Mouse (Mus musculus) neural tube, embryonic 13.5 days (tissue): Measurements from ENCODE around the gene Numb. TPM values are rescaled to one million over a fixed set of nuclear protein-coding genes. Genes with fewer than 3 reads are reported as not detected.
"Not testable (repeated sequence)": the region's sequence is repeated elsewhere in the genome, so short reads cannot be mapped to it uniquely, and the experiment has no call there.

ENCODE experiments used
- ATAC-seq: fragments of 200-750 bp; cut with Nextera tagmentation; 2 replicates; pipeline ENCODE4 v1.8.0; 2017; ENCODE audit warnings: low read depth, mild to moderate bottlenecking, moderate TSS enrichment, moderate library complexity
- H3K27ac ChIP-seq: fragments of 300-500 bp; sonication (generic); replicated peaks from 2 replicates; pipeline ENCODE4 v1.5.1; 2015; ENCODE audit warnings: moderate library complexity, mild to moderate bottlenecking, inconsistent platforms
- H3K27me3 ChIP-seq: fragments of 300-500 bp; sonication (generic); 2 replicates; pipeline ENCODE4 v1.6.1; 2015; ENCODE audit warnings: mild to moderate bottlenecking, inconsistent platforms
- H3K36me3 ChIP-seq: fragments of 300-500 bp; sonication (generic); 2 replicates; pipeline ENCODE4 v1.6.1; 2015; ENCODE audit warnings: mild to moderate bottlenecking, inconsistent platforms
- H3K4me1 ChIP-seq: fragments of 300-500 bp; sonication (generic); replicated peaks from 2 replicates; pipeline ENCODE4 v1.6.1; 2015; ENCODE audit warnings: inconsistent platforms
- H3K4me2 ChIP-seq: fragments of 300-500 bp; sonication (generic); 2 replicates; pipeline ENCODE4 v1.6.1; 2015; ENCODE audit warnings: inconsistent platforms, mild to moderate bottlenecking, moderate library complexity
- H3K4me3 ChIP-seq: fragments of 300-500 bp; sonication (generic); 2 replicates; pipeline ENCODE4 v1.5.1; 2015; ENCODE audit warnings: mild to moderate bottlenecking, inconsistent platforms
- H3K9ac ChIP-seq: fragments of 300-500 bp; sonication (generic); 2 replicates; pipeline ENCODE4 v1.6.1; 2015; ENCODE audit warnings: moderate library complexity, mild to moderate bottlenecking, inconsistent platforms
- H3K9me3 ChIP-seq: fragments of 300-500 bp; sonication (generic); 2 replicates; pipeline ENCODE4 v1.6.1; 2016; ENCODE audit warnings: inconsistent platforms
- WGBS: fragments of 180-500 bp; shearing (Covaris S2); methylation state at CpG from one replicate; pipeline ENCODE4 v1.1.7; 2015; 5-methylcytosine and 5-hydroxymethylcytosine counted together
- polyA plus RNA-seq: library from polyadenylated mRNA; unstranded; fragments of >200 nt; fragmentation: Nextera tagmentation; extraction: Ambion mirVana; gene quantifications from 2 replicates; pipeline ENCODE4 v1.2.1, GENCODE M21; 2015

Gene Numb
- polyA plus RNA-seq, 1 experiment from 2014 or later: 21.6 TPM

- Histone ChIP-seq H3K4me3 (no peak overlapping the region), H3K27ac (no peak overlapping the region), H3K4me2 (no peak overlapping the region), H3K4me1 (no peaks in the 10 kb centered on the region), H3K9ac (no peak overlapping the region), H3K36me3 (no peaks in the 10 kb centered on the region), H3K9me3 (no peaks in the 10 kb centered on the region), H3K27me3 (no peaks in the 10 kb centered on the region)
- ATAC-seq: no peak
- WGBS: 77% methylated on average over 4 of the region's 4 CpGs
Observed at GRCm38 (mm10) chr12:83940031-83940430, 18.3 kb upstream of the Numb start.

GRCm38 (mm10) chr12:83939332-83939731, 17.6 kb upstream of the Numb start:
- Histone ChIP-seq H3K4me2 (no peak overlapping the region), H3K4me1 (no peaks in the 10 kb centered on the region), H3K27ac (no peak overlapping the region), H3K4me3 (no peak overlapping the region), H3K27me3 (no peaks in the 10 kb centered on the region), H3K9me3 (no peaks in the 10 kb centered on the region), H3K36me3 (no peaks in the 10 kb centered on the region), H3K9ac (no peak overlapping the region)
- ATAC-seq: no peak
- WGBS: 79% methylated on average over 2 of the region's 2 CpGs

GRCm38 (mm10) chr12:83938592-83938991, 16.9 kb upstream of the Numb start:
- not testable (repeated sequence) for H3K9ac ChIP-seq, H3K27ac ChIP-seq, ATAC-seq, H3K4me1 ChIP-seq, H3K4me3 ChIP-seq, H3K27me3 ChIP-seq, H3K9me3 ChIP-seq, H3K4me2 ChIP-seq, H3K36me3 ChIP-seq
- 56% methylated on average over 1 of the region's 1 CpGs for WGBS

GRCm38 (mm10) chr12:83937600-83937999, 15.9 kb upstream of the Numb start:
- Histone ChIP-seq H3K9me3 (no peaks in the 10 kb centered on the region), H3K4me3 (no peak overlapping the region), H3K36me3 (no peaks in the 10 kb centered on the region), H3K27me3 (no peaks in the 10 kb centered on the region), H3K9ac (no peak overlapping the region), H3K4me2 (no peak overlapping the region), H3K4me1 (no peaks in the 10 kb centered on the region), H3K27ac (no peak overlapping the region)
- 73% methylated on average over 10 of the region's 10 CpGs for WGBS
- ATAC-seq: no peak

- 47% methylated on average over 2 of the region's 2 CpGs for WGBS
- Histone ChIP-seq H3K4me1 (no peaks in the 10 kb centered on the region), H3K9ac (no peak overlapping the region), H3K9me3 (no peaks in the 10 kb centered on the region), H3K4me3 (no peak overlapping the region), H3K27ac (no peak overlapping the region), H3K4me2 (no peak overlapping the region), H3K27me3 (no peaks in the 10 kb centered on the region), H3K36me3 (no peaks in the 10 kb centered on the region)
- no peak for ATAC-seq
Observed at GRCm38 (mm10) chr12:83929186-83929804, 7.6 kb upstream of the Numb start.

- no peaks in the 10 kb centered on the region for H3K27me3 ChIP-seq
- no peak overlapping the region for H3K4me2 ChIP-seq
- H3K27ac ChIP-seq: no peak overlapping the region
- peaks cover 6% of the 10 kb centered on the region for H3K4me1 ChIP-seq
- H3K9ac ChIP-seq: no peak overlapping the region
- H3K36me3 ChIP-seq: no peaks in the 10 kb centered on the region
- WGBS: 90% methylated on average over 4 of the region's 4 CpGs
- ATAC-seq: no peak
- H3K9me3 ChIP-seq: no peaks in the 10 kb centered on the region
- H3K4me3 ChIP-seq: no peak overlapping the region
Observed at GRCm38 (mm10) chr12:83927747-83928146, 6.0 kb upstream of the Numb start.

GRCm38 (mm10) chr12:83926061-83926460, 4.3 kb upstream of the Numb start:
- Histone ChIP-seq H3K4me3 (no peak overlapping the region), H3K9ac (no peak overlapping the region), H3K9me3 (no peaks in the 10 kb centered on the region), H3K27me3 (no peaks in the 10 kb centered on the region), H3K36me3 (no peaks in the 10 kb centered on the region), H3K4me1 (peaks cover 10% of the 10 kb centered on the region), H3K4me2 (no peak overlapping the region), H3K27ac (no peak overlapping the region)
- whole genome bisulfite sequencing: 77% methylated on average over 2 of the region's 2 CpGs
- ATAC-seq: no peak

- no peak overlapping the region for H3K9ac ChIP-seq
- WGBS: 67% methylated on average over 7 of the region's 7 CpGs
- H3K4me3 ChIP-seq: no peak overlapping the region
- ATAC-seq: no peak
- H3K9me3 ChIP-seq: no peaks in the 10 kb centered on the region
- no peak overlapping the region for H3K4me2 ChIP-seq
- no peaks in the 10 kb centered on the region for H3K27me3 ChIP-seq
- H3K36me3 ChIP-seq: no peaks in the 10 kb centered on the region
- H3K27ac ChIP-seq: no peak overlapping the region
- peaks cover 18% of the 10 kb centered on the region for H3K4me1 ChIP-seq
Observed at GRCm38 (mm10) chr12:83925160-83925703, 3.5 kb upstream of the Numb start.

GRCm38 (mm10) chr12:83924332-83924731, 2.6 kb upstream of the Numb start:
- Histone ChIP-seq H3K9ac (no peak overlapping the region), H3K27me3 (no peaks in the 10 kb centered on the region), H3K4me1 (peaks cover 25% of the 10 kb centered on the region), H3K36me3 (no peaks in the 10 kb centered on the region), H3K4me2 (no peak overlapping the region), H3K4me3 (no peak overlapping the region), H3K27ac (no peak overlapping the region), H3K9me3 (no peaks in the 10 kb centered on the region)
- WGBS: 72% methylated on average over 3 of the region's 3 CpGs
- no peak for ATAC-seq

GRCm38 (mm10) chr12:83923486-83923859, 1.7 kb upstream of the Numb start:
- H3K9ac ChIP-seq: no peak overlapping the region
- H3K27ac ChIP-seq: no peak overlapping the region
- no peaks in the 10 kb centered on the region for H3K36me3 ChIP-seq
- ATAC-seq: no peak
- WGBS: 88% methylated on average over 1 of the region's 1 CpGs
- H3K4me2 ChIP-seq: no peak overlapping the region
- no peak overlapping the region for H3K4me3 ChIP-seq
- no peaks in the 10 kb centered on the region for H3K9me3 ChIP-seq
- peaks cover 27% of the 10 kb centered on the region for H3K4me1 ChIP-seq
- H3K27me3 ChIP-seq: no peaks in the 10 kb centered on the region

GRCm38 (mm10) chr12:83922724-83923485, 1.2 kb upstream of the Numb start:
- peak overlapping the region; percentile 57 for H3K4me2 ChIP-seq
- no peaks in the 10 kb centered on the region for H3K9me3 ChIP-seq
- peak overlapping the region; percentile 95 for H3K4me3 ChIP-seq
- peaks cover 27% of the 10 kb centered on the region for H3K4me1 ChIP-seq
- no peaks in the 10 kb centered on the region for H3K27me3 ChIP-seq
- 38% methylated on average over 8 of the region's 8 CpGs for WGBS
- H3K27ac ChIP-seq: peak overlapping the region; percentile 64; the same call in 1 of the 2 replicates
- peak overlapping the region; percentile 61 for H3K9ac ChIP-seq
- no peak for ATAC-seq
- no peaks in the 10 kb centered on the region for H3K36me3 ChIP-seq

GRCm38 (mm10) chr12:83920721-83921441, 853 bp downstream of the Numb start:
- peak overlapping the region; percentile 88 for H3K9ac ChIP-seq
- no peaks in the 10 kb centered on the region for H3K36me3 ChIP-seq
- H3K27ac ChIP-seq: peak overlapping the region; percentile 91
- no peaks in the 10 kb centered on the region for H3K9me3 ChIP-seq
- H3K4me1 ChIP-seq: peaks cover 27% of the 10 kb centered on the region
- H3K4me2 ChIP-seq: peak overlapping the region; percentile 93
- no peaks in the 10 kb centered on the region for H3K27me3 ChIP-seq
- no peak for ATAC-seq
- peak overlapping the region; percentile 95 for H3K4me3 ChIP-seq
- 1% methylated on average over 31 of the region's 31 CpGs for WGBS
